Mouse (Mus musculus) brain, embryonic 18.5 days (tissue): ENCODE data around the gene Dnajc4.
A peak's percentile ranks its signal among the peaks of the same experiment; 100 is the strongest.

Experiments used
- DNase-seq: peaks from one replicate; pipeline ENCODE4 v3.0.0-alpha.2; 2012; ENCODE audit warnings: low read depth, low spot score

The Dnajc4 gene

DNA sequence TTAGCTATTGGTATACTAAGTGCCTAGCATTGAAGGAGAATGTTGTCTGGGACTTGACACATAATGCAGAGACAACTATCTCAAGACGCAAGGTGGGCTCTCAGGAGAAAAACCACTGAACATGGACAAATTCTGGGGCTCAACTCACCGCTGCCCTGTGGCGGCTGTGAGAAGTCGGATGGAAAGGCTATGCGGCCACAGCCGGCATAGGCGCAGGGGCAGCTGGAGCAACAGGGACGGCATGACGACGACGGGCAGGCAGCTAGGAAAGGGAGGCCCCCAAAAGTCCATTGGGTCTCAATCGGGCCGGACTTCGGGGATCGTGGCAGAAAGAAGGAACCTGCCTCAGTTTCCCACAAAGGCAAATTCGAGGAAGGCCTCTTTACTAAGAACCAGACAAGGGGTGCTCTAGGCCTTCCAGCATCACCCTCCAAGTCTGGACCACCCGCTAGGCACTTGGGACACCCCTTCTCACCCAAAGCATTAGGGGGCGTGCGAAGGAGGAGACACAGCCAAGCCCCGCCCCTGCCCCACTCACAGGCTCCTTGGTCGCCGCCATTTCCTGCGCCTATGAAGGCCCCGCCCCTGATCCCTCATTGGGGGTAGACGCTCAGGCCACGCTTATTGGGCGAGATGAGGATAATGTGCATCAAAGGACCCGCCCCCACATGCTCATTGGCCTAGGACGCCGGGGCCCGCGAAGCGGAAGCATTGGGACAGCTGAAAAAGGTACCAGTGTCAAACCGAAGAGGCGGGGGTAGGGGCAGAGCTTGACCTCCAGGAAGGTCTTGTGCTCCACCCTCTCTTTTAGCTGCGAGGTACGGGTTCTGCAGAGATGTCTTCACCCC, at the start of gene Dnajc4:
Dnajc4 (minus strand) TSS at position 562 of the 848 bp plus-strand sequence.
- DNase-seq: peak; percentile 90

DNA sequence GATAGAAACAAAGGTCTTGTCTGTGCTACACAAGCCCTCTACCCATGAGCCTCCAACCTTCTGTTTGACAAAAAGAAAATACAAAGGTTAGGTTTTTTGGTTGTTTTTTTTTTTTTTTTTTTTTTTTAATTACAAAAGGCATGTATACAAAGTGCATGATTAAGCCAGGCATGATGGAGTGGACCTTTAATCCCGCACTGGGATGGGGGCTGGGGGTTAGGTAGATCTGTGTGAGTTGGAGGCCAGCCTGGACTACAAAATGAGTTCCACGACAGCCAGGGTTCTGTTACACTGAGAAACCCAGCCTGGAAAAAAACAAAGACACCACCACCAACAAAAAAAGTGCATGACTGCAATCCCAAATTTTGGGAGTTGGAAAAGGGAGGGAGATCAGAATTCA, 48.8 kb upstream of the Dnajc4 start:
- DNase-seq: no peak

DNA sequence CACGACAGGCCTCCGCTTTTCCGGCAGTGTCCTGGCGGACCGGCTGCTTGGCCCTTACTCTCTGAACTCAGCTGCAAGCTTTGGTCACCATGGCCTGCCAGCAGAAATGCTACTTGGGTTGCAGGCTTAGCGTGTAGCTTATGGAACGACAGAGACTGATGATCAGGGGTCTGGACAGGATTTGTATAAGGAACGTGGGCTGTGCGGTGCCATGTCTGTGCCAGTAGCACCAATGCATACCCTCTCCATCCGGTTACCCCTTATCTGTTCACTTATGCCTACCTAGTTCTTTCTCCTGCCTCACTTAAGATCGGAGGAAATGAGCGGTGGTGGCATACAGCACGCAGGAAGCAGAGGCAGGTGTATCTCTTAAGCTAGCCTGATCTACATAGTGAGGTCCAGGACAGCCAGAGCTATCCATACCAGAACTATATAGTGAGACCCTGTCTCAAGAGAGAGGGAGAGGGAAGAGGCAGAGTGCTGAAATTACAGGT, 48.3 kb upstream of the Dnajc4 start:
- DNase-seq: no peak

DNA sequence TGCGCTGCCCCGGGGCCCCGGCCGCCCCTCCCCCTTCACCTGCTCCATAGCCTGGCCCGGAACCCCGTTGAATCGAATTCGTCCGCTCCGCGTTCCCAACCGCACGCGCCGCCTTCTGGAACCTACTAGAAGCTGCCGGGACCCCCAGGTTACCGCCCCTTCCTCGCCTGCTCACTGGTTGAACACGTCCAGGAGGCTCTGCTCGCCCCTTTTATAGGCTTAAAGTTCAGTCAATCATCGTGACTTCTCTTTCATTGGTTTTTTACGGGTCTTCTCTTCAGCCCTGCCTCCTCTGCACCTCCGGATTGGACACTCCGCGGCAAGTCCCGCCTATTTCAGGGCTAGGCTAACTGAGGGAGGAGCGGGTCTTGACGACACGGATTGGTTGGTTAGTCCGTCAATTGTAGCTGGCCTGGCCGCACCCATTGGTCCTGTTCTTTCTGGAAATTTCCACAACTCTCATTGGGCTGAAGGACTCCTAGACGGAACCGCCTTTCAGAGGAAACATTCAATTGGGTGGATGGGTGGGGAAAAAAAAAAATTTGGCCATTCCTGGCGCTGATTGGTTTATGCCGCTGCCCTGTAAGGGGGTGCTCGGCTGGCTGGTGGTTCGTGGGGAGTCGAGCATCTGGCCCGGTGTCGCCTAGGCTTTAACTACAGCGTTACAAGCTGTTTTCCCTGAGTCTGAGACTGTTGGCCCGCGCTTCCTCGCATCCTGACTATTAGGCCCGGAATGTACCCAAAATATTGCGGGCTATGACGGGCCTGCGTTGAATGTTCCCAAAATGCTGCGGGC, 47.7 kb upstream of the Dnajc4 start, which contains the start of gene Stip1:
Stip1 (minus strand) TSS at position 127 of the 796 bp plus-strand sequence.
- peak; percentile 100 for DNase-seq

DNA sequence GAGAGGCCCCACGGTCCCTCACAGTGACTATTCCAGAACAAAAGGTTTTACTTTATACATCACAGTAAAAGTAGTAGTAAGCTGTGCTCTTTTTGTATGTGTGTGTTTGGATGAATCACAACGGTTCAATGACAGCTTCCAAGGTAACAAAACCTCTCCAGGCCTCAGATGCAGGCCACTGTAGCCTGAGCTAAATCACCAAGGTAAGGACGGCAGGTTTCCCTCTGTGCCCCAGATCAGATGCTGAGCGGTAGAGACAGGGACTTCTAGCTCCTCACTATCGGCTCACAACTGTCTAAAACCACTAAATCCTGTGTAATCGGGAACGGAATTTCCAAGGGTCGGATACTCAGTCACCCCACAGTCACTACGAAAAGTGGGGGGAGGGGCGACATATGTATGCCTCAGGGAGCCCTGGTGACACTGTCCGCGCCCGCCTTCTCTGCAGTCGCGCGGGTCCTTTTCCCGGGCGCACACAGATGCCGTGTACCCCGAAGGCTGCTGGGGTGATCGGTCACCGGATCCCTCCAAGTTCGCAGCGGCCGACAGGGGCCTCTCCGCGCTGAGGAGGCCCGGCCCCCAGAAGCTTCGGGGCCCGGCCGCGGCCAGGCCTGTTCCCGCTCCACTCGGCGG, 46.8 kb upstream of the Dnajc4 start:
- DNase-seq: no peak

DNA sequence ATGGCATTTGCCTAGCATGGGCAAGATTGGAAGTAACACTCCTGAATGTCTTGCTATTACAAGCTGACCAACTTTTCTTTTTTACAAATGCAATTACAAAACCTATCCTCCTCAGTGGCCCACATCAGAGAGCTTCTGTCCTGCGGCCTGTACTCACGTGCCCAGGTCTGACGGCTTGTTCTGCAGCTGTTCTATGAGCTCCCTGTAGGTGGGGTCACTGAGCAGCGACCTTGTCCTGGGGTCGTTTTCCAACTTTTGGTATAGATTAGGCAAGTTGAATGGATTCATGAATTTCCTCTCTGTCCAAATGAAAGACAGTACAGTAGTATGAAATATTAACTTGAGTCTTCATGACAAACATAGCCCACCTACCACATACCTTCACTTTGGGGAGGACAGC, 41.6 kb upstream of the Dnajc4 start:
- no peak for DNase-seq

DNA sequence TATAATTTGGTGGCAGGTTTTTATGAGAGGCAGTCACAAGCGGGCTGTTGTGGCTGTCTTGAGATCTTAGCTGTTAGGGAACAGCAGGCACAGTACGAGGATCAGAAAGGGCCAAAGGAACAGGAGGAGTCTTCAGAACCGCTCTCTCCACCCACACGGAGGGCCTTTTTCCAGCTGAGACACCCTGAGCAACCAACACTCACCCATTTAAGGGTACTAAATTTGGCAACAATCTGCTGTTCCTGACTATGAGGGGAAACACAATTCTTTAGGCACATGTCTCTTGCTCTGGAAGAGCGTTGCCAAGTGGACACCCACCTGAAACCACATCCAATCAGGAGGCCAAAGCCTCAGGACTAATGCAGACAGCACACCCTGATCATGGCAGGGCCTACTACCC, 37.2 kb upstream of the Dnajc4 start:
- DNase-seq: no peak

- DNase-seq: no peak
Measured at GRCm38 (mm10) chr19:7020224-7020641, 27.9 kb upstream of the Dnajc4 start.

GRCm38 (mm10) chr19:7019191-7019590, 26.8 kb upstream of the Dnajc4 start, which contains the start of gene Fermt3:
Gene Fermt3 (minus strand): TSS chr19:7019469.
- DNase-seq: no peak

- no peak for DNase-seq
Measured at GRCm38 (mm10) chr19:7018546-7018945, 26.2 kb upstream of the Dnajc4 start.

- DNase-seq: no peak
Measured at GRCm38 (mm10) chr19:7017541-7018457, 25.4 kb upstream of the Dnajc4 start.

GRCm38 (mm10) chr19:7014481-7015135, 22.2 kb upstream of the Dnajc4 start:
- no peak for DNase-seq

- no peak for DNase-seq
Measured at GRCm38 (mm10) chr19:7013984-7014383, 21.6 kb upstream of the Dnajc4 start.

GRCm38 (mm10) chr19:7012426-7012825, 20.1 kb upstream of the Dnajc4 start:
- no peak for DNase-seq

GRCm38 (mm10) chr19:7006892-7007593, 14.7 kb upstream of the Dnajc4 start:
- no peak for DNase-seq

DNA sequence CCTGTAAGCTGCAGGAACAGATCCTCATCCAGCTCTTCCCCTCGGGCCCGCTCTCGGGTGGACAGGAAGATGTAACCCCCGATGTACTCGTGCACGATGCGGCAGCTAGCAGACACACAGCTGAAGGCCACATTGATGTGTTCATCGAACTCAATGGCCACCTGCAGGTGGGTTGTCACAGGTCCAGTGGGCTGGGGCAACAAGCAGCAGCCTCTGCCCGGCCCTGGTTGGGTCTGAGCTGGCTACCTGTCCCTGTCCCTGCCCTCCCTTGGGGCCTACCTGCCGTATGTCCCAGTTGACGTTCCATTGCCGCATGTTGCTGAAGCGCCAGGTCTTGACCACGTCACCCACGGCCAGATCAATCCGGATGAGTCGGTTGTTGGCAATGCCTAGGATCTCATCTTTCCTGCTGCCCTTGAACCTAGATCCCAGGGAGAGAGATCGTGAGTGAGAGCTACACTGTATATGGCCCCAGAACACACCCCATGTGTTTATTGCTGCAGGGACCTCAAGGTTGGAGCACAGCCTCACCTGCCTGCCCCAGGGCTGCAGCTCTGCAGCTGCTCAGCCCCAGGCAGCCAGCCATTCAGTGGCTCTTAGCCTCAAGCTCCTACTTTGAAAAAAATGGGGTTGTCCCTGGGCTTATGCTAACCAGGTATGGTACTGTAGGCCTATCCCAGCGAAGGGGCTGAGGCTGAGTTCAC, 7.1 kb upstream of the Dnajc4 start:
- no peak for DNase-seq

DNA sequence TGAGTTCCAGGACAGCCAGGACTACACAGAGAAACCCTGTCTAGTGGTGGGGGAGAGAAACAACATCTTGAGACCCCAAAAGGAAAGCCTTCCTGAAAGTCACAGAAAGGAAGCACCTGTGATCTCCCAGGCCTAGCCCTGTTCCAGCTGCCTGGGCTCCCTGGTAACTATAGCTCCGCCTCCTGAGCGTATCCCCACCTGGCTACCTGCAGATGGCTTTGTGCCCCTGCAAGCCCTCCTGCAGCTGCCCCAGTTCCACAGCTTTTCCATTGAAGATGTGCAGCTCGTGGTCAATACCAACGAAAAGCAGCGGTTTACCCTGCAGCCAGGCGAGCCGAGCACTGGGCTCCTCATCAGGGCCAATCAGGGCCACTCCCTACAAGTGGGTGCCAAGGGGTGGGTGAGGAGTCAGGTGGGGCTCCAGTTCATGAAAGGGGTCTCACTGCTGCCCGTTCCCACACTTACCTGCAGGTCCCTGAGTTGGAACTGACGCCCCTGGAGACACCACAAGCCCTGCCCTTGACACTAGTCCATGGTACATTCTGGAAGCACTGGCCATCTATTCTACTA, 5.4 kb upstream of the Dnajc4 start:
- no peak for DNase-seq

- DNase-seq: no peak
Measured at GRCm38 (mm10) chr19:6996006-6996405, 3.6 kb upstream of the Dnajc4 start, which contains the start of the genes Nudt22 and Trpt1. Gene Nudt22 (minus strand): TSS chr19:6996117. Gene Trpt1 (plus strand): TSS chr19:6996131.
